Mouse (Mus musculus) liver, embryonic 14.5 days (tissue): ENCODE results near the gene Piwil1.

Experiments used
- CTCF ChIP-seq: IDR thresholded peaks from 2 replicates; pipeline ENCODE4 v1.5.1; 2016; ENCODE audit warnings: antibody characterized with exemption, low read depth, control low read depth
- EP300 ChIP-seq: IDR thresholded peaks from 2 replicates; pipeline ENCODE4 v1.6.1; 2016; ENCODE audit warnings: antibody characterized with exemption, low read depth

GRCm38 (mm10) chr5:128656496-128657135 lies 45.7 kb upstream of the Piwil1 start:
- TF ChIP-seq EP300 (no peak), CTCF (no peak)
